Mouse (Mus musculus) G1E (cell line): ENCODE results near the gene Ch25h. TPM values are rescaled to one million over a fixed set of nuclear protein-coding genes. Genes with fewer than 3 reads are reported as not detected.

ENCODE experiments used
- ATAC-seq: 2 replicates; pipeline ENCODE4 v1.8.0; 2016; ENCODE audit warnings: mild to moderate bottlenecking; ENCODE audit not compliant: insufficient number of reproducible peaks, poor library complexity, low FRiP score, severe bottlenecking; ENCODE audit errors: extremely low read depth
- DNase-seq: peaks from one replicate; pipeline ENCODE4 v3.0.0; 2012; ENCODE audit warnings: low spot score
- H3K27me3 ChIP-seq: 2 replicates; pipeline ENCODE4 v1.6.1; 2012; ENCODE audit warnings: mild to moderate bottlenecking, low read length, inconsistent platforms; ENCODE audit not compliant: insufficient read depth
- H3K36me3 ChIP-seq: replicated peaks from 2 replicates; pipeline ENCODE3; 2012; ENCODE audit warnings: mild to moderate bottlenecking, inconsistent platforms
- H3K4me1 ChIP-seq: 2 replicates; pipeline ENCODE4 v1.6.1; 2012; ENCODE audit warnings: low read depth, low read length, inconsistent platforms, mixed read lengths; ENCODE audit not compliant: insufficient read depth
- H3K4me3 ChIP-seq: 2 replicates; pipeline ENCODE4 v1.5.1; 2012; ENCODE audit warnings: low read depth, mild to moderate bottlenecking, inconsistent platforms, low read length, moderate library complexity, mixed read lengths
- H3K9me3 ChIP-seq: replicated peaks from 2 replicates; pipeline ENCODE4 v1.6.1; 2012; ENCODE audit warnings: inconsistent platforms
- CTCF ChIP-seq: IDR thresholded peaks from 2 replicates; pipeline ENCODE4 v1.5.1; 2012; ENCODE audit warnings: low read depth, low read length, inconsistent platforms, mixed read lengths
- GATA1 ChIP-seq: IDR thresholded peaks from 2 replicates; pipeline ENCODE4 v1.6.1; 2012; ENCODE audit warnings: borderline replicate concordance, low read length, inconsistent platforms, mixed read lengths
- GATA2 ChIP-seq: IDR thresholded peaks from 2 replicates; pipeline ENCODE4 v1.6.1; 2012; ENCODE audit warnings: low read depth, low read length, inconsistent platforms, borderline replicate concordance
- POLR2AphosphoS5 ChIP-seq: IDR thresholded peaks from 2 replicates; pipeline ENCODE4 v1.6.1; 2012; ENCODE audit warnings: low read depth, low read length, inconsistent platforms; ENCODE audit not compliant: insufficient replicate concordance
- TAL1 ChIP-seq: conservative IDR thresholded peaks from 2 replicates; pipeline ENCODE4 v1.6.1; 2012; ENCODE audit warnings: low read depth, low read length, inconsistent platforms, mixed read lengths
- polyA plus RNA-seq: library from polyadenylated mRNA; stranded (reverse); fragments of >175 nt; gene quantifications from 2 replicates; pipeline ENCODE4 v1.2.3, GENCODE M21; 2012
- total RNA-seq, 2 experiments: library from RNA; stranded (forward) in 1 of 2; stranded (reverse) in 1 of 2; fragments of 200-1000 nt in 1 of 2; fragments of >200 nt in 1 of 2; fragmentation: Nextera tagmentation in 1 of 2; gene quantifications; 2 replicates each; pipeline ENCODE4 v1.2.3; 2014 to 2017

Gene Ch25h
- not detected in 2 replicates for total RNA-seq (2014; fragmentation: Nextera tagmentation)
- 0.11 TPM in 1 of 2 replicates, not detected in the other for total RNA-seq (2017)
- not detected in 2 replicates for polyA plus RNA-seq

- Histone ChIP-seq H3K27me3 (peaks cover 27% of the 10 kb centered on the region), H3K36me3 (no peaks in the 10 kb centered on the region), H3K9me3 (no peaks in the 10 kb centered on the region), H3K4me1 (peaks cover 8% of the 10 kb centered on the region; the same call in 1 of the 2 replicates), H3K4me3 (no peak within 1 kb of the TSS)
- DNase-seq (no peak), ATAC-seq (no peak)
- TF ChIP-seq GATA2: no peak
- no peak for TF ChIP-seq CTCF
- no peak for TF ChIP-seq GATA1
- TF ChIP-seq TAL1: no peak
- TF ChIP-seq POLR2AphosphoS5: no peak
Observed at GRCm38 (mm10) chr19:34474991-34475971, at the start of gene Ch25h. Gene Ch25h (minus strand): TSS chr19:34475164.

- Histone ChIP-seq H3K4me1 (no peaks in the 10 kb centered on the region), H3K36me3 (no peaks in the 10 kb centered on the region), H3K9me3 (no peaks in the 10 kb centered on the region), H3K4me3 (no peak overlapping the region), H3K27me3 (peaks cover 8% of the 10 kb centered on the region; the same call in 1 of the 2 replicates)
- ATAC-seq (no peak), DNase-seq (no peak)
- TF ChIP-seq CTCF: no peak
- no peak for TF ChIP-seq TAL1
- TF ChIP-seq GATA1: no peak
- TF ChIP-seq POLR2AphosphoS5: no peak
- TF ChIP-seq GATA2: no peak
Observed at GRCm38 (mm10) chr19:34524646-34525045, 49.7 kb upstream of the Ch25h start.

GRCm38 (mm10) chr19:34523106-34523725 lies 48.3 kb upstream of the Ch25h start:
- Histone ChIP-seq H3K4me3 (no peak overlapping the region), H3K36me3 (no peaks in the 10 kb centered on the region), H3K9me3 (no peaks in the 10 kb centered on the region), H3K4me1 (no peaks in the 10 kb centered on the region), H3K27me3 (peaks cover 8% of the 10 kb centered on the region; the same call in 1 of the 2 replicates)
- DNase-seq: no peak
- TF ChIP-seq POLR2AphosphoS5: no peak
- TF ChIP-seq TAL1: no peak
- no peak for TF ChIP-seq CTCF
- TF ChIP-seq GATA2: no peak
- no peak for TF ChIP-seq GATA1
- ATAC-seq: no peak

GRCm38 (mm10) chr19:34521978-34522377 lies 47.0 kb upstream of the Ch25h start:
- Histone ChIP-seq H3K36me3 (no peaks in the 10 kb centered on the region), H3K9me3 (no peaks in the 10 kb centered on the region), H3K4me1 (no peaks in the 10 kb centered on the region), H3K4me3 (no peak overlapping the region), H3K27me3 (peaks cover 3% of the 10 kb centered on the region; the same call in 1 of the 2 replicates)
- TF ChIP-seq GATA2 (no peak), GATA1 (no peak), CTCF (no peak), POLR2AphosphoS5 (no peak), TAL1 (no peak)
- DNase-seq: no peak
- ATAC-seq: no peak

GRCm38 (mm10) chr19:34521361-34521760 lies 46.4 kb upstream of the Ch25h start:
- H3K4me3 ChIP-seq: no peak overlapping the region
- no peak for DNase-seq

GRCm38 (mm10) chr19:34520051-34520450 lies 45.1 kb upstream of the Ch25h start:
- Histone ChIP-seq H3K4me1 (no peaks in the 10 kb centered on the region), H3K9me3 (no peaks in the 10 kb centered on the region), H3K36me3 (no peaks in the 10 kb centered on the region), H3K4me3 (no peak overlapping the region), H3K27me3 (no peaks in the 10 kb centered on the region)
- no peak for ATAC-seq
- TF ChIP-seq CTCF (no peak), TAL1 (no peak), GATA2 (no peak), GATA1 (no peak), POLR2AphosphoS5 (no peak)
- DNase-seq: no peak

More at GRCm38 (mm10) chr19:34521361-34521760, 46.4 kb upstream of the Ch25h start:
- no peaks in the 10 kb centered on the region for H3K9me3 ChIP-seq
- no peak for ATAC-seq
- TF ChIP-seq GATA1 (no peak), CTCF (no peak), GATA2 (no peak), TAL1 (no peak), POLR2AphosphoS5 (no peak)
- no peaks in the 10 kb centered on the region for H3K36me3 ChIP-seq
- no peaks in the 10 kb centered on the region for H3K27me3 ChIP-seq
- no peaks in the 10 kb centered on the region for H3K4me1 ChIP-seq
